8 mouse cellular contexts compared by ENCODE assay signal in the genomic region with DNA sequence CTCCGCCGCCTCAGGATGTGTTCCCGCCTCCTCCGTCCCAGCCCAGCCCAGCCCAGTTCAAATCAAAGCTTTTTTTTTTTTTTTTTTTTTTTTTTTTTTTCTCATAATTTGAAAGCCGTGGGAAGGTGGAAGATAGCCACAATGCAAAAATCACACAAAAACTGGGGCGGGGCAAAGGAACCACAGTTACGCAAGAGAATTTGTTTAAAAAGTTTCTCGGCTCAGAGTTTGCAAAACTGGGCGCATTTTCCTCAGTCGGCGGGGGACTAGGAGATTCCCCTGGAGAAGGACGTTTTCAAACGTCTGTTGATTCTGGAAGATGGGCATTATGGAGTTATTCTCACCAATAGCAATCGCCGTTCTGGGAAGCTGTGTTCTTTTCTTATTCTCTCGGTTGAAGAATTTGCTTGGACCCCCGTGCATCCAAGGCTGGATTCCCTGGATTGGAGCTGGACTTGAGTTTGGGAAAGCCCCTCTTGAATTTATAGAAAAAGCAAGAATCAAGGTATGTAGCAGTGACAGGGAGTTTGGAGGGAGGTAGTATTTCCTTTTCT. TPM values are rescaled to one million over a fixed set of nuclear protein-coding genes. Genes with fewer than 3 reads are reported as not detected.
DNase-seq lines count a peak whose midpoint lies in the region; ATAC-seq and TF ChIP-seq lines count a peak whose summit lies in the region.

A gene (plus strand): TSS at position 136 of the 554 bp plus-strand sequence.

- H3K4me3 ChIP-seq in erythroblast, embryonic 14.5 days (replicated peaks), result peak within 1 kb of the TSS; percentile 66
- H3K4me3 ChIP-seq in E14TG2a.4 (replicated peaks; ENCODE audit: low read length), result peak within 1 kb of the TSS; percentile 89
- peak within 1 kb of the TSS; percentile 100 for H3K4me3 ChIP-seq in forebrain, embryonic 16.5 days (replicated peaks; ENCODE audit: low read length)
- peak within 1 kb of the TSS; percentile 58 for H3K4me3 ChIP-seq in liver, embryonic 16.5 days (ENCODE audit: low read depth, low read length)

- H3K36me3 ChIP-seq in erythroblast, embryonic 14.5 days (ENCODE audit: control insufficient read depth), result no peaks in the 10 kb centered on the region
- peaks cover 12% of the 10 kb centered on the region for H3K36me3 ChIP-seq in E14TG2a.4 (ENCODE audit: insufficient read depth, low read length)
- peaks cover 5% of the 10 kb centered on the region; the same call in 1 of the 2 replicates for H3K36me3 ChIP-seq in forebrain, embryonic 16.5 days (ENCODE audit: control insufficient read depth, insufficient read depth)
- H3K36me3 ChIP-seq in liver, embryonic 16.5 days (ENCODE audit: control insufficient read depth, insufficient read depth), result no peaks in the 10 kb centered on the region

- peak within 1 kb of the TSS; percentile 99 for H3K9ac ChIP-seq in forebrain, embryonic 16.5 days (replicated peaks; ENCODE audit: low read depth, low read length)
- H3K9ac ChIP-seq in liver, embryonic 16.5 days (ENCODE audit: low read depth, low read length), result peak within 1 kb of the TSS; percentile 42

- peak within 1 kb of the TSS; percentile 73 for H3K27ac ChIP-seq in forebrain, embryonic 16.5 days (ENCODE audit: low read length)
- H3K27ac ChIP-seq in liver, embryonic 16.5 days (ENCODE audit: low read length), result no peak within 1 kb of the TSS

- H3K4me2 ChIP-seq in forebrain, embryonic 16.5 days (ENCODE audit: low read length), result peak within 1 kb of the TSS; percentile 80
- peak within 1 kb of the TSS; percentile 80 for H3K4me2 ChIP-seq in liver, embryonic 16.5 days (ENCODE audit: low read depth, low read length)

- no peak for DNase-seq in right cerebral cortex, postnatal 25 days
- no peak for DNase-seq in layer of hippocampus, adult 9-10 months (ENCODE audit: low spot score)
- no peak for DNase-seq in adrenal gland, adult (ENCODE audit: inconsistent age in 2 of 2, low spot score in 1 of 2)

- peaks cover 15% of the 10 kb centered on the region for H3K27me3 ChIP-seq in erythroblast, embryonic 14.5 days (ENCODE audit: control insufficient read depth)
- H3K27me3 ChIP-seq in E14TG2a.4 (ENCODE audit: insufficient read depth, low read length), result no peaks in the 10 kb centered on the region
- H3K27me3 ChIP-seq in forebrain, embryonic 16.5 days (replicated peaks; ENCODE audit: control insufficient read depth, insufficient read depth, low read length), result no peaks in the 10 kb centered on the region
- no peaks in the 10 kb centered on the region for H3K27me3 ChIP-seq in liver, embryonic 16.5 days (ENCODE audit: control insufficient read depth, insufficient read depth, low read depth, low read length)

- peaks cover 10% of the 10 kb centered on the region for H3K4me1 ChIP-seq in erythroblast, embryonic 14.5 days (ENCODE audit: control insufficient read depth)
- H3K4me1 ChIP-seq in E14TG2a.4 (replicated peaks; ENCODE audit: low read depth, low read length), result peaks cover 28% of the 10 kb centered on the region
- peaks cover 21% of the 10 kb centered on the region for H3K4me1 ChIP-seq in forebrain, embryonic 16.5 days (replicated peaks; ENCODE audit: control insufficient read depth, insufficient read depth, low read length)
- peaks cover 8% of the 10 kb centered on the region for H3K4me1 ChIP-seq in liver, embryonic 16.5 days (ENCODE audit: control insufficient read depth, low read depth, low read length)

- no peak; the same call in 1 of the 2 replicates for ATAC-seq in erythroblast, adult 5-6 weeks (replicated peaks; ENCODE audit: low FRiP score, poor library complexity, severe bottlenecking)
- peak; percentile 11; the same call in 1 of the 2 replicates for ATAC-seq in forebrain, embryonic 16.5 days
- ATAC-seq in liver, embryonic 16.5 days (ENCODE audit: low read depth), result no peak

- TF ChIP-seq CTCF in E14TG2a.4 (conservative IDR thresholded peaks at IDR 0.05; ENCODE audit: low read length), result no peak

- under 1% methylated on average over 17 of the region's 17 CpGs for WGBS in forebrain, embryonic 16.5 days
- WGBS in liver, embryonic 16.5 days (ENCODE audit: insufficient replicate concordance), result under 1% methylated on average over 17 of the region's 17 CpGs

- no peaks in the 10 kb centered on the region for H3K9me3 ChIP-seq in erythroblast, embryonic 14.5 days (ENCODE audit: control insufficient read depth, low read length)
- no peaks in the 10 kb centered on the region for H3K9me3 ChIP-seq in E14TG2a.4 (ENCODE audit: low read length)
- H3K9me3 ChIP-seq in forebrain, embryonic 16.5 days (ENCODE audit: control insufficient read depth, low read length), result no peaks in the 10 kb centered on the region
- no peaks in the 10 kb centered on the region for H3K9me3 ChIP-seq in liver, embryonic 16.5 days (replicated peaks; ENCODE audit: control insufficient read depth, low read length)

RNA-seq across cellular contexts. Expression of the gene that starts here (rescaled TPM):
- not detected in 2 replicates for polyA plus RNA-seq in erythroblast, embryonic 14.5 days (2012)
- total RNA-seq in erythroblast, adult 5-6 weeks (2015; ENCODE audit: low replicate concordance), result 0.63 TPM in 1 of 2 replicates, not detected in the other
- 0.17 and 1.5 TPM in 2 replicates for total RNA-seq in erythroblast, adult 5-6 weeks (2017; ENCODE audit: low replicate concordance)
- polyA plus RNA-seq in forebrain, embryonic 16.5 days (2015; fragmentation: Nextera tagmentation; extraction: Ambion mirVana), result 19.1 and 27.1 TPM in 2 replicates
- polyA plus RNA-seq in liver, embryonic 16.5 days (2015; fragmentation: Nextera tagmentation; extraction: Ambion mirVana), result 14.4 and 14.7 TPM in 2 replicates

Comparison
In these comparisons a context has a peak if more than half of its experiments do, and no peak if none do; other contexts are left out.
1. RNA of the gene that starts here (polyA plus RNA-seq): 19.1 to 27.1 TPM in forebrain, embryonic 16.5 days and 14.4 to 14.7 TPM in liver, embryonic 16.5 days; not detected in erythroblast, embryonic 14.5 days; every median in the first group is over 10 times any median in the second.
2. Peak in every context shown above with its lines, with median percentiles within 50 percentile points of each other: H3K4me3 ChIP-seq.